Comparison of ENCODE assay signal across 18 mouse cellular contexts in the genomic region with DNA sequence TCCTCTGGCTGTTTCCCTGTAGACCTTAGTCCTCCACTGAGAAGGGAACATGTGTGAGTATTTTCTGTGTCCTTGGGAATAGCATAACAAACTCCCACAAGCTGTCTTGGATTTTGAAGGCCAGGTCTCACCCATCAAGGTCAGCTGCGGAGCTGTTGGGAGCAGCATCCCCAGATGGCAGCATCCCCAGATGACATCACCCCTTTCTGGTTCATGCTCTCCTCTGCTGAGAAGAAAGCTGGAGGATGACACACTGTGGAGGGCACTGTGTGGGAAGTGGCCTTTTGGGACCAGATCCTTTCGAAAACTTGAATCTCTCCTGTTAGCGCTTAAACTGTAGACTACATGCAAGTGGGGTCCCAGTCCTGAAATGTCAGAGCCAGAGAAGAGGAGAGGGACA. TPM values are rescaled to one million over a fixed set of nuclear protein-coding genes. Genes with fewer than 3 reads are reported as not detected.
A peak's percentile ranks its signal among the peaks of the same experiment; 100 is the strongest.
DNase-seq lines count a peak whose midpoint lies in the region; ATAC-seq and TF ChIP-seq lines count a peak whose summit lies in the region.
"Had no signal": no experiment of that assay in that cellular context is flagged by ENCODE, and none has a peak within 500 bp of the region (broad histone marks: within the 10 kb centered on the region; RNA-seq: fewer than 3 reads in every experiment).

No protein-coding gene starts in this region.

- H3K4me2 ChIP-seq in neural tube, embryonic 13.5 days = no peak overlapping the region
- no peak overlapping the region for H3K4me2 ChIP-seq in stomach, postnatal 0 days (replicated peaks; ENCODE audit: low read depth)
- no peak overlapping the region for H3K4me2 ChIP-seq in kidney, embryonic 14.5 days (replicated peaks; ENCODE audit: low read depth, low read length)
- H3K4me2 ChIP-seq: embryonic facial prominence, embryonic 15.5 days; forebrain, embryonic 13.5 days had no signal

- TF ChIP-seq EP300 in stomach, postnatal 0 days (optimal IDR thresholded peaks at IDR 0.05) = no peak

- no peaks in the 10 kb centered on the region for H3K36me3 ChIP-seq in neural tube, embryonic 13.5 days
- H3K36me3 ChIP-seq in limb, embryonic 10.5 days = no peaks in the 10 kb centered on the region
- no peaks in the 10 kb centered on the region for H3K36me3 ChIP-seq in stomach, postnatal 0 days (ENCODE audit: control insufficient read depth, insufficient read depth, low read length)
- H3K36me3 ChIP-seq in kidney, embryonic 14.5 days (ENCODE audit: control insufficient read depth, insufficient read depth, low read length) = no peaks in the 10 kb centered on the region
- H3K36me3 ChIP-seq: embryonic facial prominence, embryonic 15.5 days; heart, embryonic 10.5 days; limb, embryonic 13.5 days had no signal

- H3K4me1 ChIP-seq in neural tube, embryonic 13.5 days (replicated peaks) = peaks cover 38% of the 10 kb centered on the region
- H3K4me1 ChIP-seq in limb, embryonic 10.5 days = peaks cover 59% of the 10 kb centered on the region
- peaks cover 7% of the 10 kb centered on the region; the same call in 1 of the 2 replicates for H3K4me1 ChIP-seq in stomach, postnatal 0 days (replicated peaks; ENCODE audit: control insufficient read depth, insufficient read depth)
- H3K4me1 ChIP-seq in kidney, embryonic 14.5 days (ENCODE audit: control insufficient read depth, insufficient read depth, low read length) = peaks cover 26% of the 10 kb centered on the region

- TF ChIP-seq CTCF in stomach, postnatal 0 days (IDR thresholded peaks at IDR 0.05; ENCODE audit: low read depth) = no peak

- ATAC-seq in neural tube, embryonic 13.5 days (ENCODE audit: low read depth) = no peak
- ATAC-seq in stomach, postnatal 0 days (ENCODE audit: low FRiP score, low TSS enrichment) = no peak
- ATAC-seq in kidney, embryonic 14.5 days (ENCODE audit: low FRiP score, low TSS enrichment) = no peak
- ATAC-seq: forebrain, embryonic 13.5 days had no signal

- no peak overlapping the region for H3K9ac ChIP-seq in neural tube, embryonic 13.5 days
- H3K9ac ChIP-seq in stomach, postnatal 0 days (ENCODE audit: low read length) = no peak overlapping the region
- no peak overlapping the region for H3K9ac ChIP-seq in kidney, embryonic 14.5 days (ENCODE audit: low read depth, low read length)
- H3K9ac ChIP-seq: embryonic facial prominence, embryonic 15.5 days; forebrain, embryonic 13.5 days; limb, embryonic 13.5 days; lung, embryonic 14.5 days had no signal

- no peaks in the 10 kb centered on the region for H3K27me3 ChIP-seq in neural tube, embryonic 13.5 days
- no peaks in the 10 kb centered on the region for H3K27me3 ChIP-seq in limb, embryonic 10.5 days (ENCODE audit: low read depth, poor library complexity, severe bottlenecking)
- H3K27me3 ChIP-seq in stomach, postnatal 0 days (ENCODE audit: control insufficient read depth, insufficient read depth, low read length) = no peaks in the 10 kb centered on the region
- H3K27me3 ChIP-seq in kidney, embryonic 14.5 days (ENCODE audit: control insufficient read depth, insufficient read depth, low read length) = no peaks in the 10 kb centered on the region
- H3K27me3 ChIP-seq: embryonic facial prominence, embryonic 15.5 days; forebrain, embryonic 13.5 days had no signal

- no peak overlapping the region for H3K4me3 ChIP-seq in neural tube, embryonic 13.5 days
- no peak overlapping the region for H3K4me3 ChIP-seq in limb, embryonic 10.5 days
- H3K4me3 ChIP-seq in stomach, postnatal 0 days (ENCODE audit: low read depth, low read length) = no peak overlapping the region
- H3K4me3 ChIP-seq in kidney, embryonic 14.5 days (ENCODE audit: low read length) = no peak overlapping the region
- H3K4me3 ChIP-seq: embryonic facial prominence, embryonic 15.5 days; forebrain, embryonic 13.5 days; heart, embryonic 10.5 days; limb, embryonic 13.5 days had no signal

- no peaks in the 10 kb centered on the region for H3K9me3 ChIP-seq in neural tube, embryonic 13.5 days
- H3K9me3 ChIP-seq in limb, embryonic 10.5 days (replicated peaks) = no peaks in the 10 kb centered on the region
- no peaks in the 10 kb centered on the region for H3K9me3 ChIP-seq in stomach, postnatal 0 days (ENCODE audit: control insufficient read depth, low read length)
- H3K9me3 ChIP-seq in kidney, embryonic 14.5 days (ENCODE audit: control insufficient read depth, low read length) = no peaks in the 10 kb centered on the region
- H3K9me3 ChIP-seq: embryonic facial prominence, embryonic 15.5 days; forebrain, embryonic 13.5 days; heart, embryonic 10.5 days; limb, embryonic 13.5 days had no signal

- H3K27ac ChIP-seq in neural tube, embryonic 13.5 days (replicated peaks) = peak overlapping the region; percentile 35; the same call in 1 of the 2 replicates
- peak overlapping the region; percentile 6 for H3K27ac ChIP-seq in limb, embryonic 10.5 days
- peak overlapping the region; percentile 45; the same call in 1 of the 2 replicates for H3K27ac ChIP-seq in stomach, postnatal 0 days (replicated peaks)
- no peak overlapping the region for H3K27ac ChIP-seq in kidney, embryonic 14.5 days (ENCODE audit: low read depth, low read length)
- H3K27ac ChIP-seq: embryonic facial prominence, embryonic 15.5 days; forebrain, embryonic 13.5 days; heart, embryonic 10.5 days; limb, embryonic 13.5 days had no signal

- peak; percentile 78 to 86 for DNase-seq in adrenal gland, adult (ENCODE audit: inconsistent age in 2 of 2, low spot score in 1 of 2)
- no peak for DNase-seq in adrenal gland, postnatal 4 days (ENCODE audit: low spot score in 2 of 2)
- DNase-seq in neural tube, embryonic 10.5 days (ENCODE audit: extremely low spot score, low spot score) = no peak
- no peak for DNase-seq in limb, embryonic 10.5 days (ENCODE audit: low spot score)
- no peak for DNase-seq in stomach, postnatal 0 days (ENCODE audit: low spot score)
- DNase-seq in heart, adult 8-10 months (ENCODE audit: low spot score) = no peak
- DNase-seq: cerebellum, adult 11 months; gastrocnemius, postnatal 10 days; heart, postnatal 36 days; kidney, postnatal 25 days; layer of hippocampus, postnatal 36 days had no signal

- 86% methylated on average over 3 of the region's 3 CpGs for WGBS in neural tube, embryonic 13.5 days
- 95% methylated on average over 3 of the region's 3 CpGs for WGBS in limb, embryonic 10.5 days
- 92% methylated on average over 3 of the region's 3 CpGs for WGBS in stomach, postnatal 0 days
- WGBS in kidney, embryonic 14.5 days = 81% methylated on average over 3 of the region's 3 CpGs

RNA-seq across cellular contexts. Expression of gene Slc4a8, which starts 14.9 kb away (rescaled TPM):
- total RNA-seq in adrenal gland, postnatal 4 days (2021) = 10 to 100 TPM; 15.8 to 22.2 TPM
- polyA plus RNA-seq in neural tube, embryonic 13.5 days (2015; fragmentation: Nextera tagmentation; extraction: Ambion mirVana) = 17.9 and 20.3 TPM in 2 replicates
- polyA plus RNA-seq in limb, embryonic 10.5 days (2016; fragmentation: Nextera tagmentation; extraction: Ambion mirVana) = 7.1 and 9.7 TPM in 2 replicates
- polyA plus RNA-seq in stomach, postnatal 0 days (2015; fragmentation: Nextera tagmentation; extraction: Ambion mirVana) = 2.2 TPM in 2 replicates
- total RNA-seq in heart, adult 8-10 months (2022) = 1 to 10 TPM; 1.9 to 4.3 (median 2.8) TPM
- polyA plus RNA-seq in kidney, embryonic 14.5 days (2014; fragmentation: Nextera tagmentation; extraction: Ambion mirVana) = 7.6 and 8.5 TPM in 2 replicates

RNA-seq across cellular contexts. Expression of gene Galnt6, which starts 47.2 kb away (rescaled TPM):
- total RNA-seq in adrenal gland, postnatal 4 days (2021) = 10 to 100 TPM; 15.1 to 17.7 TPM
- polyA plus RNA-seq in neural tube, embryonic 13.5 days (2015; fragmentation: Nextera tagmentation; extraction: Ambion mirVana) = 0.28 and 0.38 TPM in 2 replicates
- 0.11 and 0.26 TPM in 2 replicates for polyA plus RNA-seq in limb, embryonic 10.5 days (2016; fragmentation: Nextera tagmentation; extraction: Ambion mirVana)
- polyA plus RNA-seq in stomach, postnatal 0 days (2015; fragmentation: Nextera tagmentation; extraction: Ambion mirVana) = 9.5 and 11.0 TPM in 2 replicates
- under 1 TPM; 0.54 to 0.86 (median 0.64) TPM for total RNA-seq in heart, adult 8-10 months (2022)
- polyA plus RNA-seq in kidney, embryonic 14.5 days (2014; fragmentation: Nextera tagmentation; extraction: Ambion mirVana) = 0.16 and 0.17 TPM in 2 replicates

Comparison
In these comparisons a context has a peak if more than half of its experiments do, and no peak if none do; other contexts are left out.
1. DNase-seq: peak in adrenal gland, adult (2 of 2); none in adrenal gland, postnatal 4 days (0 of 2), neural tube, embryonic 10.5 days (single experiment), limb, embryonic 10.5 days (single experiment), stomach, postnatal 0 days (single experiment) and heart, adult 8-10 months (single experiment).